Mouse (Mus musculus): Measurements from ENCODE around the gene Gm28230.

The Gm28230 gene

DNA sequence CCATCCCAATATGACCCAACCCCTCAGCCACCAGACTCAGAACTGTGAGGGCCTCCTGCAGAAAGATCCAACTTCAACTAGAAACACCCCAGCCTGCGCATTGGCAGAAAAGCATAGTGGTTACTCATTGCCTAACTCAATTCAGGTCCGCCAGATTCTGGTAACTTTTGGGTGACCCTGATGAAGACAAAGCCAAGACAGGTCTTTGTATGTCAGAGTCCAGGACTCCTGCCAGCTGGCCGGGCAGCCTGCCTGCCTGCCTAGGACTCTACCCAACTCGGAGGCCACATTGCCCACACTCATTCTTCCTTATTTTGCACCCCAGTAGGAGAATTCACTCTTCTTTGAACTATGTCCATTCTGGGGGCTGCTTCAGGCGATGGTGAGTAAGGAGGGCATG is at the start of gene Gm28230:
Gm28230 (plus strand) TSS at position 178 of the 400 bp plus-strand sequence.
- no peak for DNase-seq

- no peak for DNase-seq
Measured at GRCm38 (mm10) chr2:74677106-74677505, 49.4 kb upstream of the Gm28230 start.

DNA sequence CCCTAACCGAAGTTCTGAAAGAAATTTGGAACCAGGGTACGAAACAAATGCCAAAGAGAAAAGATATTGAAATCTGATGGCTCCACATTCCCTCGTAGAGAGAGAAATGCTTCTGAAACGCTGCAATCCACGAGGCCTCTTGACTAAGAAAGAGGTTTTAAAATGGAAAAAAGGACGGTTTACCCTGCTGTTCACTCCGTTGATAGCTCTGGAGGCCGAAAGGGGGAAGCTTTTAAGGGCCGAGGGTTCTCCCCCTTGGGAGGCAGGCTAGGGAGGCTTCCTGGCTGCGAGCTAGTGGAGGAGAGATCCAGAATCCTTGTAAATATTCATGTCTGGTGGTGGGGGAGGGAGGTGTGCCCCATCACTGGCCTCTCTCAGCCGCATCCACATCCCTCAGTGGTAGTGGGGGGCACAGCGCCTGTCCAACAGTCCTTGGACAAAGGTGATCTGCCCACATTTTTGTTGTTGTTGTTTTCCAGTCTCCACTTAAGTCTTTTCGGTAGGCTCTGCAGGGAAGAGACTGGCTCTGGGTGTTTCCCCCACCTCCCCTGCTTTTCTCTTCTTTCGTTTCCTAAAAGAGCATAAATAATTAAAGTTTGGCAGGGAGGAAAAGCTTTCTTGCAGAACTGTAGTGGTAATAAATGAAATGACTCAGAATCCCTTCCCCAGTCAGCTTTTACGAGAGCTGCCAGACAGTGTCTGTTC is 47.5 kb upstream of the Gm28230 start, which contains the start of gene Hoxd11:
Hoxd11 (plus strand) TSS at position 667 of the 705 bp plus-strand sequence.
- no peak for DNase-seq

DNA sequence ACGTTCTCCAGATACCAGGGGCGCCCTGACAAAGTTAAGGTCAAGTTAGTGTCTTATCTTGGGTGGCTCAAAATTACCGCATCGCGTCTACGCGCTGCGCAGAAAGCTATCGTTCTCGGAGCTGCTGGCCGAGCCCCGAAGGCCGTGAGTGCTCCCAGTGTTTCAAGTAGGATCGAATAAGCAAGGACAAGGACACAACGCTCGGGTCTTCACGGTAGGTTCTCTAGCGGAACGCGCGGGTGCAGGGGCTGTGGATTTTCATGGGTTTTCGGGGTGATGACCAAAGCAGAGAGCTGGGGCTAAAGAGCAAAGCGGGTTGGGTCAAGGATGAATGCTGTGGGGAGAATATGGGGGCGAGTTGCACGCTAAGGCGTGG is 46.9 kb upstream of the Gm28230 start:
- no peak for DNase-seq

GRCm38 (mm10) chr2:74679980-74680379 is 46.5 kb upstream of the Gm28230 start:
- no peak for DNase-seq

GRCm38 (mm10) chr2:74680561-74681398 is 45.7 kb upstream of the Gm28230 start:
- no peak for DNase-seq

GRCm38 (mm10) chr2:74681594-74682531 is 44.7 kb upstream of the Gm28230 start:
- DNase-seq = no peak

DNA sequence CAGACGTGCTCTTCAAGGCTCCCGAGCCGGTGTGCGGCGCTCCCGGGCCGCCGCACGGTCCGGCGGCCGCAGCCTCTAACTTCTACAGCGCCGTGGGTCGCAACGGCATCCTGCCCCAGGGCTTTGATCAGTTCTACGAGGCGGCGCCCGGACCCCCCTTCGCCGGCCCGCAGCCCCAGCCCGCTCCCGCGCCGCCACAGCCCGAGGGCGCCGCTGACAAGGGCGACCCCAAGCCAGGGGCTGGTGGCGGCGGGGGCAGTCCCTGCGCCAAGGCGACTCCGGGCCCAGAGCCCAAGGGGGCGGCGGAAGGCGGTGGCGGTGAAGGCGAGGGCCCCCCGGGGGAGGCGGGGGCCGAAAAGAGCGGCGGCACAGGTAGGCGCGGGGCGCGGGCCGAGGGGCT is 43.7 kb upstream of the Gm28230 start:
- DNase-seq = no peak

- DNase-seq = no peak
Measured at GRCm38 (mm10) chr2:74683471-74683951, 43.0 kb upstream of the Gm28230 start.

GRCm38 (mm10) chr2:74684106-74684505 is 42.4 kb upstream of the Gm28230 start:
- DNase-seq = no peak

DNA sequence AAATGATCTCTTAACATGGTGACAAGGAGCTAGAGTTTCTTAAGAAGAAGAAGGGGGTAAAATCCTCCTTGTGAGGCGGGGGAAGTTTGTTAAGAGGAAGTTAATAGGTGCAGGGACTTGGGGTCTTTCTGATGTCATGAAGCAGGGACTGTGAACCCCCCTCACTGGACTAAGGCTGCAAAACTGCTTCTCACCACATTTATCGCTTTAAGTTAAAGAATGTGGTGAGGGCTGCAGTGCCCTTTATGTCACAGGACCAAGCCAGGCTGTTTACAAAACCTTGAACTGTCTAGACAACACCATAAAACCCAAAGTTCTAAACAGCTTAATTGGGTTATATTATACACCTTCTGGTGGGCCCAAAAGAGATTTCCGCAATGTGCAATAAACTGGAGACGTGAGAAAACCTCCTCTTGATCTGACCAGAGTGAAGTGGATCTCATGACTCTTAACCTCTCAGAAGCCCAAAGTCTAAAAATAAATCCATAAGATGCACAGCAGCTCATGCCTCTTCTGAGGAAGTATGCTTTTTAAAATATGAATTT is 41.4 kb upstream of the Gm28230 start:
- no peak for DNase-seq

GRCm38 (mm10) chr2:74686301-74686987 is 40.1 kb upstream of the Gm28230 start:
- peak in 1 of 2 experiments; percentile 73 for DNase-seq

GRCm38 (mm10) chr2:74686988-74687697 is 39.4 kb upstream of the Gm28230 start:
- DNase-seq = no peak

- no peak for DNase-seq
Measured at GRCm38 (mm10) chr2:74687698-74688555, 38.6 kb upstream of the Gm28230 start.

GRCm38 (mm10) chr2:74688795-74689573 is 37.5 kb upstream of the Gm28230 start:
- DNase-seq = no peak

- no peak for DNase-seq
Measured at GRCm38 (mm10) chr2:74689574-74690337, 36.8 kb upstream of the Gm28230 start.

DNA sequence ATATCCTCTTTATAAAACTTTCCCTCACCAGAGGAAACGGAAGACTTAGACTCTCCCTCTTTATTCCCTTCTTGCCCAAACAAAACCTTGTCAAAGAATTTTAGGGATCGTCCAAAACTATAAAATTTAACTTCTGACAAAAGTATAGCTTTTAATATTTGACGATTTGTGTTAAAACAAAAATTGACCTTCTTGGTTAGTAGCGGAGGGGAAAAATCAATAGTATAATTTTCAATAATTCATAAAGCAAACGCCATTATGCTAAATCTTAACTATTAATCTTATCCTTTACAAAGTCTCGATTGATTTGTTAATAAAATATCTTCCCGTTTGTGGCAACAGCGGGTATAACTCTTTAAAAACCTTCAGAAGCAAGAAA is 36.2 kb upstream of the Gm28230 start:
- no peak for DNase-seq
